Mouse (Mus musculus) intestine, postnatal 0 days (tissue): ENCODE data around the gene Qpctl. TPM values are rescaled to one million over a fixed set of nuclear protein-coding genes. Genes with fewer than 3 reads are reported as not detected.

Experiments
- ATAC-seq: fragments of 200-750 bp; cut with Nextera tagmentation; 2 replicates; pipeline ENCODE4 v1.8.0; 2017; ENCODE audit warnings: mild to moderate bottlenecking, moderate TSS enrichment, moderate library complexity
- H3K27ac ChIP-seq: fragments of 300-500 bp; sonication (generic); 2 replicates; pipeline ENCODE4 v1.5.1; 2014; ENCODE audit warnings: mild to moderate bottlenecking, low read depth, low read length, moderate library complexity
- H3K27me3 ChIP-seq: fragments of 300-500 bp; sonication (generic); replicated peaks from 2 replicates; pipeline ENCODE4 v1.6.1; 2014; ENCODE audit warnings: low read length, mixed read lengths; ENCODE audit not compliant: control insufficient read depth, insufficient read depth
- H3K36me3 ChIP-seq: fragments of 300-500 bp; sonication (generic); 2 replicates; pipeline ENCODE4 v1.6.1; 2014; ENCODE audit warnings: mild to moderate bottlenecking, moderate library complexity; ENCODE audit not compliant: control insufficient read depth, insufficient read depth
- H3K4me1 ChIP-seq: fragments of 300-500 bp; sonication (generic); replicated peaks from 2 replicates; pipeline ENCODE4 v1.6.1; 2014; ENCODE audit warnings: antibody characterized with exemption, low read length, mixed read lengths; ENCODE audit not compliant: control insufficient read depth, insufficient read depth
- H3K4me2 ChIP-seq: fragments of 300-500 bp; sonication (generic); replicated peaks from 2 replicates; pipeline ENCODE4 v1.6.1; 2014; ENCODE audit warnings: low read depth, mild to moderate bottlenecking, moderate library complexity
- H3K4me3 ChIP-seq: fragments of 300-500 bp; sonication (generic); 2 replicates; pipeline ENCODE4 v1.5.1; 2014; ENCODE audit warnings: low read depth, low read length
- H3K9ac ChIP-seq: fragments of 300-500 bp; sonication (generic); 2 replicates; pipeline ENCODE4 v1.6.1; 2014; ENCODE audit warnings: mild to moderate bottlenecking, low read depth, low read length
- H3K9me3 ChIP-seq: fragments of 300-500 bp; sonication (generic); 2 replicates; pipeline ENCODE4 v1.6.1; 2016; ENCODE audit warnings: mixed run types; ENCODE audit not compliant: control insufficient read depth
- CTCF ChIP-seq: sonication (generic); IDR thresholded peaks from 2 replicates; pipeline ENCODE4 v1.5.1; 2016; ENCODE audit warnings: low read depth, mild to moderate bottlenecking, control low read depth, antibody characterized with exemption, moderate library complexity
- WGBS: fragments of 180-500 bp; shearing (Covaris S2); extraction: QIAGEN DNeasy Blood & Tissue Kit; methylation state at CpG from one replicate; pipeline ENCODE4 v1.1.7; 2014; 5-methylcytosine and 5-hydroxymethylcytosine counted together
- polyA plus RNA-seq: library from polyadenylated mRNA; unstranded; fragments of >200 nt; fragmentation: Nextera tagmentation; extraction: Ambion mirVana; gene quantifications from 2 replicates; pipeline ENCODE4 v1.2.1, GENCODE M21; 2015

Gene Qpctl
- polyA plus RNA-seq, 1 experiment from 2014 or later = 7.3 TPM

DNA sequence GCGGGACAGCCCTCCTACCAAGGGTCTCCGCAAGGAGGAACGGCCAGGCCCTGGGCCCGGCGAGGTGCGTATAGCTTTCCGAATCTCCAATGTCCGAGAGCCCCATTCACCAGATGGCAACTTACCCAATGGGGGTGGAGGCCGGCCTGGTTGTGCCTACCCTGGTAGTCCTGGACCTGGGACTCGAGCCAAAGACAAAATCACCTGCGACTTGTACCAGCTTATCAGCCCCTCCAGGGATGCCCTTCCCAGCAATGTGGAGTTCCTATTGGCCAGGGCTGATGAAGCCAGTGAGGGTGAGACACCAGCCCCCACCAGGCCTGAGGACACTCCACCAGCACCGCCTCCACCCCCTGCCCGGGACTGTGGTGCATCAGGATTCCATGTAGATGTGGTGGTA is 12.9 kb downstream of the Qpctl start:
- no peaks in the 10 kb centered on the region for H3K4me1 ChIP-seq
- no peaks in the 10 kb centered on the region for H3K9me3 ChIP-seq
- WGBS = 96% methylated on average over 13 of the region's 13 CpGs
- H3K4me2 ChIP-seq = no peak overlapping the region
- ATAC-seq = no peak
- no peaks in the 10 kb centered on the region for H3K27me3 ChIP-seq
- no peak for TF ChIP-seq CTCF
- no peak overlapping the region for H3K9ac ChIP-seq
- H3K36me3 ChIP-seq = peaks cover 47% of the 10 kb centered on the region
- H3K27ac ChIP-seq = 0 out of 2 replicates have a peak overlapping the region, but pooled peaks have one; percentile 21
- H3K4me3 ChIP-seq = no peak overlapping the region

DNA sequence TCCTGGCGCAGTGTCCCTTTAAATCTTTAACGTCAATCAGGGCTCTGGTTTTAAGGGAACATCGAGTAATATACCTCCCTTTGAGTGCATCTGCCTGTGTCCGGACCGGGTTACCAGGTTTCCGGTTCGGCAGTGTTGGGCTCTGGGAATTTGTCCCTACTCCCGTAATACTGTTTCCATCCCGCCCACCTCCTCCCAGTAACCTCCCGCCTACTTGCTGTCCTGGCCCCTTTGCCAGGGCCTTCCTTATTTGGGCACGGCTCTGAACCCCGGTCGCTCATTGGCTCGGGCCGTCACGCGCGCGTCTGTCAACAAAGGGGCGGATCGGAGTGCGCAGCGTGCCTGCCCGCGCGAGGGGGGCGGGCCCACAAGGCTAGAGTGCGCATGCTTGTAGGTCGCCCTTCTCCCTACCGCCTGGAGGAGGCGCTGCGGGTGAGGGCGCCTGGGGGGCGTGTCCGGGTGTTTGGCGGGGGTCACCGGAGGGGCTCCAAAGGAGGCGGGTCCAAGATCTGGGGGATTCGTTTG is 17.7 kb downstream of the Qpctl start:
- peak overlapping the region; percentile 35; the same call in 1 of the 2 replicates for H3K9ac ChIP-seq
- ATAC-seq = peak; percentile 99
- under 1% methylated on average over 39 of the region's 39 CpGs for WGBS

DNA sequence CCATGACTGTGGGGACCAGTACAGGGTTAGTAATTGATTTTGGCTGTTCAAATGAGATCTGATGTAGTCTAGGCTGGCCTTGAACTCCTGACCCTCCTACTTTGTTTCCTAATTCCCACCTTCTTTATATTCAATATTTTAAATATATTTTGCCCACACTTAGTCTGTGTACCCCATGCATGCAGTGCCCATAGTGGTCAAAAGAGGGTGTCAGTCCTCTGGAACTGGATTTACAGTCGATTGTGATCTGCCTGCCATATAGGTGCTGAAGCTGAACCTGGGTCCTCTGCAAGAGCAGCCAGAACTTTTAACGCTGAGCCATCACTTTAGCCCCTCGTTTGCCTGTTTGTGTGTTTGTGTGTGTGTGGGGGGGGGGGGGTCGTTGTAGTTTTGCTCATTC is 18.4 kb downstream of the Qpctl start:
- H3K27ac ChIP-seq = 0 out of 2 replicates have a peak overlapping the region, but pooled peaks have one; percentile 60
- ATAC-seq = no peak
- WGBS = 27% methylated on average over 4 of the region's 4 CpGs
- H3K27me3 ChIP-seq = no peaks in the 10 kb centered on the region
- H3K9me3 ChIP-seq = no peaks in the 10 kb centered on the region
- peak overlapping the region; percentile 37 for H3K4me3 ChIP-seq
- 0 out of 2 replicates have a peak overlapping the region, but pooled peaks have one; percentile 22 for H3K9ac ChIP-seq
- peak; percentile 49 for TF ChIP-seq CTCF
- H3K36me3 ChIP-seq = peaks cover 6% of the 10 kb centered on the region
- no peaks in the 10 kb centered on the region for H3K4me1 ChIP-seq
- H3K4me2 ChIP-seq = peak overlapping the region; percentile 68

More for the DNA sequence above, 17.7 kb downstream of the Qpctl start:
- H3K4me2 ChIP-seq = peak overlapping the region; percentile 68
- H3K4me1 ChIP-seq = no peaks in the 10 kb centered on the region
- TF ChIP-seq CTCF = peak; percentile 94
- no peaks in the 10 kb centered on the region for H3K27me3 ChIP-seq
- peak overlapping the region; percentile 37 for H3K4me3 ChIP-seq
- H3K27ac ChIP-seq = peak overlapping the region; percentile 60; the same call in 1 of the 2 replicates
- H3K9me3 ChIP-seq = no peaks in the 10 kb centered on the region
- peaks cover 13% of the 10 kb centered on the region for H3K36me3 ChIP-seq

DNA sequence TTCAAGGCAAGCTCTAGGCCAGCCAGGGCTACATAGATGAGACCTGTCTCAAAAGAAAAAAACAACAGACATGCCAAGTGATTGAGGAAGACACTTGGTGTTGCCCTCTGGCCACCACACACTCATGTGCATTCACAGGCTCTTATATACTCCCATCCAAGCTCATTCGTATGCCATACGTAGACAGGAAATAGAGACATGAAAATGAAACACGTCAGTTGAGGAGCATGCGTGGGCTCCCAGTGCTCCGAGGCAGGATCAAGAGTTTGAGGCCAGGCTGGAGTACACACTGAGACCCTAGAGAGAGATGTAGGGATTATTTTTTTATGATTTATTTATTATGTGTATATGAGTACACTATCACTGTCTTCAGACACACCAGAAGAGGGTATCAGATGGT is 19.7 kb downstream of the Qpctl start:
- ATAC-seq = no peak
- H3K4me1 ChIP-seq = 0 out of 2 replicates have a peak, but pooled peaks cover 3% of the 10 kb centered on the region
- 96% methylated on average over 5 of the region's 5 CpGs for WGBS
- H3K27me3 ChIP-seq = no peaks in the 10 kb centered on the region
- H3K9ac ChIP-seq = no peak overlapping the region
- no peaks in the 10 kb centered on the region for H3K36me3 ChIP-seq
- no peak overlapping the region for H3K4me3 ChIP-seq
- no peaks in the 10 kb centered on the region for H3K9me3 ChIP-seq
- H3K27ac ChIP-seq = no peak overlapping the region; the same call in 1 of the 2 replicates
- TF ChIP-seq CTCF = no peak
- H3K4me2 ChIP-seq = no peak overlapping the region

DNA sequence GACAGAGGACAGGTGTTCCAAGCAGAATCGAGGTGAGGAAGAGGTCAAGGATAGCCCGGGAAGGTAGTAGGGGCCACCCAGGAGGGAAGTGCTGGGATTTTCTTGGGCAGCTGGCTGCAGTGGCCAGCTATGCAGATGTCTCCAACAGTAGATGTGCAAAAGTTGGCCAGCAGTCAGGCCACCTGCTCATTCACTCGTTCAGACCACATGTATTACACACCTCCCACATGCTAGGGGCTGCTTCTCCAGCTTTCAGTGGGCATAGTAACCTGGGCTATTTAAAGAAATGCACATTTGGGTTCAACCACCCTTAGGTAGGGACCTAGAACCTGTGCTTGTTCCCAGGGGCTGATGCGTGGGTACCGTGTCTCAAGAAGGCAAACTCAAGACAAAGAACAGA is 21.3 kb downstream of the Qpctl start:
- TF ChIP-seq CTCF = no peak
- no peaks in the 10 kb centered on the region for H3K27me3 ChIP-seq
- no peaks in the 10 kb centered on the region for H3K9me3 ChIP-seq
- H3K27ac ChIP-seq = no peak overlapping the region
- no peak overlapping the region for H3K9ac ChIP-seq
- no peak overlapping the region for H3K4me2 ChIP-seq
- no peak overlapping the region for H3K4me3 ChIP-seq
- H3K4me1 ChIP-seq = 0 out of 2 replicates have a peak, but pooled peaks cover 3% of the 10 kb centered on the region
- WGBS = 83% methylated on average over 5 of the region's 5 CpGs
- H3K36me3 ChIP-seq = no peaks in the 10 kb centered on the region
- no peak for ATAC-seq

DNA sequence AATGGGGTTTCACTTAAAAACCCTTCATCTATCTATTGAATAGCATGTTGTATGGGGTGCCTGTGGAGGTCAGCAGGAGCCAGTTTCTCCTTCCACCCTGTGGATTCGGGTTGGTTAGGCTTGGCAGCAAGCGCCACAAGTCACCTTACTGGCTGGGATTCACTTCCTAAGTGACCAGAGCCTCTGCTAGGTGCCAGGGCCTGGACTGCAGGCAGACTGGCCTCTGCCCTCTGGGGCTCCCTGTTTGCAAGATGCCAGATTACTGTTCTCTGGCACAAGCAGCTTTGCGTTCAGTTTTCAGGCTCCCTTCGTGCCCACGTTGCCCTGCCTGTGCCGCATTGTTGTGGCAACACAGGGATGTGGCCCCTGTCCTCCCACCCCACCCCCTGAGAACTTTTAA is 24.4 kb downstream of the Qpctl start:
- Histone ChIP-seq H3K4me2 (no peak overlapping the region), H3K27me3 (no peaks in the 10 kb centered on the region), H3K36me3 (no peaks in the 10 kb centered on the region), H3K9ac (no peak overlapping the region), H3K9me3 (no peaks in the 10 kb centered on the region), H3K4me1 (0 out of 2 replicates have a peak, but pooled peaks cover 3% of the 10 kb centered on the region), H3K27ac (no peak overlapping the region), H3K4me3 (no peak overlapping the region)
- no peak for TF ChIP-seq CTCF
- WGBS = 91% methylated on average over 6 of the region's 6 CpGs
- ATAC-seq = no peak

DNA sequence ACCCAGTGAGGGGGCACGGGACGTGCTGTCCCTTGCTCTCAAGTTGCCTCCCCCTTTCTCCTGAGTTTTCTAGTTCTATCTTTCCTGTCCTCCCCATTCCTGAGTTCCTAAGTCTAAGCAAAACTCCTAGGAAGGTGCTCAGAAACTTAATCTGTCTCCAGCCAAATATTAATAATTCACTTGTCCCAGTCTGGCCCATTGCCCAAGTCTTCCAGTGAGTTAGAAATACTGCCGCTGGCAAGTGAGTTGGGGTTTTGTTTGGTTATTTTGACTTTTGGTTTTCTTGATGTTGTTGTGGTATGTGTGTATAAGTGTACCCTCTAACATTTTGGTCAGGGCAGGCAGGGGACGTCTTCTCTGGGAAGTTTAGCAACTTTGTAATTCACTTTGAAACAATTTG is 27.4 kb downstream of the Qpctl start:
- 0 out of 2 replicates have a peak, but pooled peaks cover 3% of the 10 kb centered on the region for H3K4me1 ChIP-seq
- ATAC-seq = no peak
- no peak overlapping the region for H3K4me2 ChIP-seq
- no peak overlapping the region for H3K9ac ChIP-seq
- no peak overlapping the region for H3K4me3 ChIP-seq
- no peaks in the 10 kb centered on the region for H3K9me3 ChIP-seq
- H3K27me3 ChIP-seq = peaks cover 4% of the 10 kb centered on the region; the same call in 1 of the 2 replicates
- 89% methylated on average over 4 of the region's 4 CpGs for WGBS
- H3K36me3 ChIP-seq = no peaks in the 10 kb centered on the region
- no peak for TF ChIP-seq CTCF
- H3K27ac ChIP-seq = no peak overlapping the region
